Mouse (Mus musculus) activated CD4-positive, CD25-positive, alpha-beta regulatory T cell, adult 9 weeks (primary cell): ENCODE data around the gene Akr1c20. TPM values are rescaled to one million over a fixed set of nuclear protein-coding genes. Genes with fewer than 3 reads are reported as not detected.

Source experiments
- polyA plus RNA-seq: library from polyadenylated mRNA; unstranded; fragments of 100-300 nt; shearing (Covaris generic); gene quantifications from one replicate; pipeline ENCODE4 v1.2.1, GENCODE M21; 2017

The Akr1c20 gene
- polyA plus RNA-seq, result not detected

DNA sequence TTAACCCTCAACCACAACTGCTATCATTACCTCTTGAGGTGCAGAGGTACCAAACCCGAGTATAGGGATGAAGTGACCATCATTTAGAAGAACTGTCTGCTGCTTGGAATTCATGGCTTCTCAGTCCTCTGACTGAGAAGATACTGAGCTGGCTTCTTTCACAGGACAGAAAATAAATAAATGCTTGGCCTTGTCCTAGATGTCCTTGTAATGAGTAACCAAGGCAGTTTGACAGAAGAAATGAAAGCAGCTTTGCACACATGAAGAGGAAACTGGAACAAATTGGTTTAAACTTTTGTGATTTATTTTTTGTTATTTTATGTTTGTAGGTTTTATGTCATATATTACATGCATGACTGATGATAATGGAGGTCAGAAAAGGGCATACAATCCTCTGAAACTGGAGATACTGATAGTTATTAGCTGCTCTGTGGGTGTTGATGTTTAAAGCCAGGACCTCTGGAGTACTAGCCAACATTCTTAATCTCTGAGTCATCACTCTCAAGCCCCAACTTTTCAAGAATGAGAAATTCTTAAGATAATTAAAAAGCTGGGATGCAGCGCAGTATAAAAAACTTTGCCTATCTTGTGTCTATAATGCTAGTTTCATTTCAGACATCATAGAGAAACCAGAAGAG is at the start of gene Akr1c20:
Gene Akr1c20, minus strand, starts transcription at position 145 of the 638 bp plus-strand sequence.

Other genes starting within 250 kb of the Akr1c20 start
- 6.5 TPM for gene Akr1c12, start 243.9 kb downstream of the Akr1c20 start, polyA plus RNA-seq
- not detected for gene Akr1c6, start 89.0 kb downstream of the Akr1c20 start, polyA plus RNA-seq
- gene Akr1c21, start 50.7 kb upstream of the Akr1c20 start, polyA plus RNA-seq, result not detected
- 20.0 TPM for gene Akr1e1, start 85.8 kb upstream of the Akr1c20 start, polyA plus RNA-seq